Mouse (Mus musculus) stomach, embryonic 16.5 days (tissue): ENCODE results near the gene Rbm42. TPM values are rescaled to one million over a fixed set of nuclear protein-coding genes. Genes with fewer than 3 reads are reported as not detected.

ENCODE experiments used
- ATAC-seq: fragments of 200-750 bp; cut with Nextera tagmentation; 2 replicates; pipeline ENCODE4 v1.8.0; 2017; ENCODE audit warnings: moderate number of reproducible peaks, moderate TSS enrichment; ENCODE audit not compliant: insufficient read depth, low FRiP score
- H3K27ac ChIP-seq: fragments of 300-500 bp; sonication (generic); 2 replicates; pipeline ENCODE4 v1.5.1; 2014; ENCODE audit warnings: low read length
- H3K27me3 ChIP-seq: fragments of 300-500 bp; sonication (generic); 2 replicates; pipeline ENCODE4 v1.6.1; 2014; ENCODE audit warnings: low read length, control low read depth, mixed read lengths; ENCODE audit not compliant: control insufficient read depth, insufficient read depth
- H3K36me3 ChIP-seq: fragments of 300-500 bp; sonication (generic); 2 replicates; pipeline ENCODE4 v1.6.1; 2014; ENCODE audit warnings: low read length; ENCODE audit not compliant: control insufficient read depth, insufficient read depth
- H3K4me1 ChIP-seq: fragments of 300-500 bp; sonication (generic); 2 replicates; pipeline ENCODE4 v1.6.1; 2014; ENCODE audit warnings: low read length, control low read depth, mixed read lengths; ENCODE audit not compliant: control insufficient read depth, insufficient read depth
- H3K4me2 ChIP-seq: fragments of 300-500 bp; sonication (generic); 2 replicates; pipeline ENCODE4 v1.6.1; 2014; ENCODE audit warnings: low read depth, low read length, mixed read lengths
- H3K4me3 ChIP-seq: fragments of 300-500 bp; sonication (generic); replicated peaks from 2 replicates; pipeline ENCODE4 v1.5.1; 2014; ENCODE audit warnings: mild to moderate bottlenecking, low read length
- H3K9ac ChIP-seq: fragments of 300-500 bp; sonication (generic); 2 replicates; pipeline ENCODE4 v1.6.1; 2014; ENCODE audit warnings: low read length
- H3K9me3 ChIP-seq: fragments of 300-500 bp; sonication (generic); replicated peaks from 2 replicates; pipeline ENCODE4 v1.6.1; 2016; ENCODE audit warnings: low read length, control low read depth; ENCODE audit not compliant: control insufficient read depth
- WGBS: fragments of 180-500 bp; shearing (Covaris S2); extraction: QIAGEN DNeasy Blood & Tissue Kit; methylation state at CpG from one replicate; pipeline ENCODE4 v1.1.7; 2014; 5-methylcytosine and 5-hydroxymethylcytosine counted together
- polyA plus RNA-seq: library from polyadenylated mRNA; unstranded; fragments of >200 nt; fragmentation: Nextera tagmentation; extraction: Ambion mirVana; gene quantifications from 2 replicates; pipeline ENCODE4 v1.2.1, GENCODE M21; 2015

Rbm42 gene
- polyA plus RNA-seq, 1 experiment from 2014 or later: 83.7 TPM

GRCm38 (mm10) chr7:30610043-30610442 lies 40.1 kb downstream of the Rbm42 start:
- Histone ChIP-seq H3K4me3 (no peak overlapping the region), H3K4me2 (no peak overlapping the region), H3K36me3 (no peaks in the 10 kb centered on the region), H3K9ac (no peak overlapping the region), H3K27ac (no peak overlapping the region; the same call in 1 of the 2 replicates), H3K4me1 (no peaks in the 10 kb centered on the region), H3K9me3 (no peaks in the 10 kb centered on the region), H3K27me3 (no peaks in the 10 kb centered on the region)
- WGBS: 52% methylated on average over 7 of the region's 7 CpGs
- peak; percentile 32 for ATAC-seq

- Histone ChIP-seq H3K9ac (no peak overlapping the region), H3K27me3 (no peaks in the 10 kb centered on the region), H3K27ac (no peak overlapping the region), H3K4me1 (no peaks in the 10 kb centered on the region), H3K36me3 (no peaks in the 10 kb centered on the region), H3K4me3 (no peak overlapping the region), H3K4me2 (no peak overlapping the region), H3K9me3 (no peaks in the 10 kb centered on the region)
- ATAC-seq: no peak
- 49% methylated on average over 16 of the region's 16 CpGs for WGBS
Observed at GRCm38 (mm10) chr7:30608476-30608875, 41.6 kb downstream of the Rbm42 start.

DNA sequence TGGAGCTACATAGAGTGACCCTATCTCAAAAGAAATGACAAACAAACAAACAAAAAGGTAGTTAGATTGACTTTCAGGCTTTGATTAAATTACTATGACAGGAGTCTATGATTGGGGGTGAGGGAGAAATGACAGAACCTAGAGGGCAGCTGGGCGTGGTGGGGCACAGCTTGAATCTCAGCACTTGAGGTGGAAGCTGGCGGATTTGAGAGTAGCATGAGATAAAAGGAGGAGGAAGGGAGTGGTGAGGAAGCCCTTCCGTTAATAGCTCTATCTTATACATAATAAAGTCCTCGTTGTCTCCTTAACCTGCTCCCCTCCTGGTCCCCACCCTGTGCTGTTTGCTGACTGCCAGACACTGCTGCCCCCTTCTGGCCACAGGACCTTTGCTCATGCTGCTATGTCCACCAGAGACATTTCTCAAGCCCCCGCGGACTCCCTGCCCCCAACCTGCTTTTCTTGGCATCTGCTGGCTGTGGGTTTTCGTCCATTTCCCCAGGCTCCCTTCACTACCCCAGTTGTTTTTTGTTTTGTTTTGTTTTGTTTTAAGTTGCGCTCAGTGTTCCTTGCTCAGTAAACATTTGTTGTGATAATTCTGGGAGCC lies 42.3 kb downstream of the Rbm42 start:
- Histone ChIP-seq H3K4me1 (peaks cover 5% of the 10 kb centered on the region; the same call in 1 of the 2 replicates), H3K36me3 (no peaks in the 10 kb centered on the region), H3K9me3 (no peaks in the 10 kb centered on the region), H3K27ac (no peak overlapping the region), H3K9ac (no peak overlapping the region), H3K4me3 (no peak overlapping the region), H3K4me2 (no peak overlapping the region), H3K27me3 (no peaks in the 10 kb centered on the region)
- 26% methylated on average over 8 of the region's 8 CpGs for WGBS
- ATAC-seq: peak; percentile 54; the same call in 1 of the 2 replicates

- no peak for ATAC-seq
- Histone ChIP-seq H3K27me3 (no peaks in the 10 kb centered on the region), H3K4me1 (peaks cover 15% of the 10 kb centered on the region), H3K9ac (no peak overlapping the region), H3K4me2 (no peak overlapping the region), H3K4me3 (no peak overlapping the region), H3K9me3 (no peaks in the 10 kb centered on the region), H3K36me3 (no peaks in the 10 kb centered on the region), H3K27ac (no peak overlapping the region)
- 83% methylated on average over 8 of the region's 8 CpGs for WGBS
Observed at GRCm38 (mm10) chr7:30604944-30605343, 45.2 kb downstream of the Rbm42 start.

DNA sequence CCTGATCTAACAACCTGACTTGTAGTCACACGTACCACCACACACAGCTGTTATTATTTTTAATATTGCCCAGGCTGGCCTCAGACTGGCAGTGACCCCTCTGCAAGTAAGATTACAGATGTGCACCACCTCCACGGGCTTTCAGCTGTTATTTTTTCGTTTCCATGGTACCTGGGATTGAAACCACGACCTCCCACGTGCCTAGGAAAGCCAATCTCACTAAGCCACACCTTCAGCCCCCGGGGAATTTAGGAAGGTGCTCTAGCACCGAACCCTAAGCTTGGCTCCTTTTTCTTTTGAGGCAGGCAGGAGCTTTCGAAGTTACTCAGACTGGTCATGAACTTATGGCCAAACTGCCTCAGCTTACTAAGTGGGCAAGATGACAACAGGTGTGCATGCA lies 45.7 kb downstream of the Rbm42 start:
- H3K4me2 ChIP-seq: no peak overlapping the region
- ATAC-seq: no peak
- WGBS: 46% methylated on average over 8 of the region's 8 CpGs
- H3K36me3 ChIP-seq: no peaks in the 10 kb centered on the region
- H3K9ac ChIP-seq: no peak overlapping the region
- H3K4me3 ChIP-seq: no peak overlapping the region
- no peaks in the 10 kb centered on the region for H3K9me3 ChIP-seq
- H3K27ac ChIP-seq: no peak overlapping the region
- H3K27me3 ChIP-seq: no peaks in the 10 kb centered on the region
- H3K4me1 ChIP-seq: peaks cover 15% of the 10 kb centered on the region

DNA sequence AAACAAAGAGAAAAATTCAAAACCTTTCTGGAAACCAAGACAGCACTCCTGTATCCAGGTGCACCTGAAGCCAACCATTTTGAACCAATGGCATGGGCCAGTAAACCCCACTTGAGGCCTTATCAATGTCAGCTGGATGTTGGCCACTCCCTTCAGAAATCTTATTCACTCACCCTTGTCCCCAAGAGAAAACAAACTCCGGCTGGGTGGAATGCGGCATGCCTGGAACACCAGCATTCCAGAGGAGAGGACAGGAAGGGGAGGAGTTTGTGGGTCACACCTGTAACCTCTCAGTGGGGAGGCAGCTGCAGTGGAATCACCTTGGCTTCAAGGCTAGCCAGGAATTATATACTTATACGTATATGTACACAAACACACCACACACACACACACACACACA lies 47.5 kb downstream of the Rbm42 start:
- WGBS: 22% methylated on average over 3 of the region's 3 CpGs
- H3K27ac ChIP-seq: peak overlapping the region; percentile 79; the same call in 1 of the 2 replicates
- ATAC-seq: peak; percentile 70

DNA sequence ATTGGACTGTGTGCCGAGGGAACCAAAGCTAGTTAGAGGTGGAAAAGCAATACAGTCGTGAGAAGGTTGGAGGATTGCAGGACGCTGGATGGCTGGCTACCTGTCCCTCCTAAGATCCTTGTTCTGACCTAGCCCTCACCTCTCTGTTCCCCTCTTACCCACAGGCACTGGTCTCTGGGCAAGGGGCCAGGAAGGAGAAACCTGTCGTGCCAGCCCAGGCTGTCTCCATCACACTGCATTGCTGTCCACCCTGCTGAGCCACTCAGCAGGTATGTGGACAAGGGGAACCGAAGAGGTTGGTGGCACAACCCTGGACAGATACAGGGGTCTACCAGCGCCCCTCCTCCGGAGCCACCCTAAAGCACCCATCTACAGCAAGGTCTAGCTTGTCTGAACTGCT lies 49.5 kb downstream of the Rbm42 start:
- Histone ChIP-seq H3K4me1 (peaks cover 15% of the 10 kb centered on the region), H3K9ac (peak overlapping the region; percentile 44; the same call in 1 of the 2 replicates), H3K27me3 (no peaks in the 10 kb centered on the region), H3K36me3 (no peaks in the 10 kb centered on the region), H3K9me3 (no peaks in the 10 kb centered on the region), H3K4me3 (no peak overlapping the region), H3K27ac (peak overlapping the region; percentile 90), H3K4me2 (peak overlapping the region; percentile 30)
- WGBS: 50% methylated on average over 7 of the region's 7 CpGs
- peak; percentile 38; the same call in 1 of the 2 replicates for ATAC-seq

More for the DNA sequence above, 47.5 kb downstream of the Rbm42 start:
- no peak overlapping the region for H3K4me2 ChIP-seq
- H3K4me3 ChIP-seq: no peak overlapping the region
- no peaks in the 10 kb centered on the region for H3K36me3 ChIP-seq
- H3K27me3 ChIP-seq: no peaks in the 10 kb centered on the region
- peaks cover 15% of the 10 kb centered on the region for H3K4me1 ChIP-seq
- H3K9ac ChIP-seq: no peak overlapping the region
- no peaks in the 10 kb centered on the region for H3K9me3 ChIP-seq

GRCm38 (mm10) chr7:30599933-30600353 lies 50.2 kb downstream of the Rbm42 start:
- Histone ChIP-seq H3K27ac (peak overlapping the region; percentile 90), H3K9me3 (no peaks in the 10 kb centered on the region), H3K9ac (peak overlapping the region; percentile 44; the same call in 1 of the 2 replicates), H3K27me3 (no peaks in the 10 kb centered on the region), H3K4me1 (peaks cover 15% of the 10 kb centered on the region), H3K4me2 (peak overlapping the region; percentile 30), H3K36me3 (no peaks in the 10 kb centered on the region), H3K4me3 (no peak overlapping the region)
- peak; percentile 94 for ATAC-seq
- under 1% methylated on average over 16 of the region's 16 CpGs for WGBS

DNA sequence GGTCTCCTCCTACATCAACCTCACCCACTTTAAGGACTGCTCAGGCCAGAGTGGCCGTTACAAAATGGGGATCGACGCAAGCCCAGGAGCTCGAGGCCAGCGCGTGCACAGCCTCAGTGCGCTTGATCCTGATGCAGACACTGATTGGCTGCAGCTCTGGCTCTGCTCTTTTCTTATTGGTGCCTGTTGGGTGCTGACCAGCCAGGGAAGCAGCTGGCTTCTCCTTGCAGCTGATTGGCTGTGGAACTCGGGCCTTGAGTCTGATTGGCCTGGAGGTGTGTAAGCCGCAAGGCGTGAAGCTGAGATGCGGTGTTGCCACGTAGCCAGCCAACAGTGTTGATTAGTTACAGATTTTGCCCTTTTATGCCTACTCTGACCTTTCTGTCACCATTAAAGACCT lies 51.3 kb downstream of the Rbm42 start, which contains the start of gene Zbtb32:
Zbtb32 (minus strand) TSS at position 124 of the 400 bp plus-strand sequence.
- Histone ChIP-seq H3K4me1 (peaks cover 15% of the 10 kb centered on the region), H3K4me2 (peak within 1 kb of the TSS; percentile 16), H3K27ac (peak within 1 kb of the TSS; percentile 85), H3K9me3 (no peaks in the 10 kb centered on the region), H3K9ac (no peak within 1 kb of the TSS), H3K27me3 (no peaks in the 10 kb centered on the region), H3K36me3 (no peaks in the 10 kb centered on the region), H3K4me3 (no peak within 1 kb of the TSS)
- no peak for ATAC-seq
- WGBS: 92% methylated on average over 12 of the region's 12 CpGs
